Comparison of ENCODE assay signal across 27 mouse cellular contexts in genomic region chr3:75534045-75534834, GRCm38 (mm10). TPM values are rescaled to one million over a fixed set of nuclear protein-coding genes. Genes with fewer than 3 reads are reported as not detected.
DNase-seq lines count a peak whose midpoint lies in the region; ATAC-seq and TF ChIP-seq lines count a peak whose summit lies in the region.
"Had no signal": no experiment of that assay in that cellular context is flagged by ENCODE, and none has a peak within 500 bp of the region (broad histone marks: within the 10 kb centered on the region; RNA-seq: fewer than 3 reads in every experiment).

No protein-coding gene starts in this region.

- H3K4me2 ChIP-seq in liver, embryonic 14.5 days (ENCODE audit: low read depth) = peak overlapping the region; percentile 39
- H3K4me2 ChIP-seq: forebrain, embryonic 12.5 days; hindbrain, embryonic 14.5 days; lung, embryonic 15.5 days had no signal

- peak overlapping the region; percentile 31 for H3K4me3 ChIP-seq in megakaryocyte, embryonic 14.5 days (replicated peaks)
- no peak overlapping the region for H3K4me3 ChIP-seq in liver, embryonic 14.5 days (ENCODE audit: insufficient read depth in 1 of 2, low read depth in 2 of 2, low read length in 2 of 2)
- H3K4me3 ChIP-seq: forebrain, embryonic 12.5 days; gastrocnemius, adult 2 months; left cerebral cortex, adult 2 months; lung, embryonic 15.5 days had no signal

- WGBS in liver, embryonic 14.5 days (ENCODE audit: insufficient replicate concordance) = 29% methylated on average over 3 of the region's 3 CpGs

- no peaks in the 10 kb centered on the region for H3K27me3 ChIP-seq in megakaryocyte, embryonic 14.5 days (replicated peaks)
- H3K27me3 ChIP-seq in liver, embryonic 14.5 days (ENCODE audit: control insufficient read depth, insufficient read depth, low read length) = no peaks in the 10 kb centered on the region
- H3K27me3 ChIP-seq: forebrain, embryonic 12.5 days; lung, embryonic 15.5 days had no signal

- H3K4me1 ChIP-seq in megakaryocyte, embryonic 14.5 days = peaks cover 49% of the 10 kb centered on the region
- H3K4me1 ChIP-seq in liver, embryonic 14.5 days (replicated peaks; ENCODE audit: control insufficient read depth in 2 of 2, insufficient read depth in 2 of 2, low read length in 1 of 2) = peaks cover 7 to 11% of the 10 kb centered on the region in 2 experiments
- H3K4me1 ChIP-seq: forebrain, embryonic 12.5 days; lung, embryonic 15.5 days had no signal

- H3K36me3 ChIP-seq in megakaryocyte, embryonic 14.5 days (replicated peaks; ENCODE audit: low read length) = peaks cover 95% of the 10 kb centered on the region
- peaks cover 2% of the 10 kb centered on the region for H3K36me3 ChIP-seq in liver, embryonic 14.5 days (replicated peaks; ENCODE audit: control insufficient read depth, insufficient read depth, low read depth)

- H3K27ac ChIP-seq in liver, embryonic 14.5 days = no peak overlapping the region; the same call in 1 of the 2 replicates
- H3K27ac ChIP-seq: forebrain, embryonic 12.5 days; gastrocnemius, adult 2 months; hindbrain, embryonic 14.5 days; left cerebral cortex, adult 2 months; lung, embryonic 15.5 days; macrophage had no signal

- no peak for TF ChIP-seq CTCF in liver, embryonic 14.5 days (IDR thresholded peaks at IDR 0.05; ENCODE audit: low read depth)

- H3K9me3 ChIP-seq in megakaryocyte, embryonic 14.5 days = no peaks in the 10 kb centered on the region
- H3K9me3 ChIP-seq in liver, embryonic 14.5 days (ENCODE audit: control insufficient read depth, low read length) = no peaks in the 10 kb centered on the region
- H3K9me3 ChIP-seq: forebrain, embryonic 12.5 days; lung, embryonic 15.5 days had no signal

- no peak for ATAC-seq in megakaryocyte, adult 5-6 weeks (ENCODE audit: poor library complexity, severe bottlenecking)
- peak; percentile 39 for ATAC-seq in erythroblast, adult 5-6 weeks (replicated peaks; ENCODE audit: low FRiP score, poor library complexity, severe bottlenecking)
- ATAC-seq in liver, embryonic 14.5 days (ENCODE audit: insufficient read depth) = peak; percentile 90

- DNase-seq in liver, embryonic 14.5 days (ENCODE audit: low read depth in 3 of 3, low spot score in 3 of 3) = peak; percentile 23 to 38 (median 36)
- no peak for DNase-seq in kidney, adult 9 months
- no peak for DNase-seq in c-Kit-positive CD71-positive TER-119-positive erythroid progenitor cells, embryonic 14.5 days (ENCODE audit: low spot score)
- no peak for DNase-seq in spleen, adult 12 weeks (ENCODE audit: low spot score)
- DNase-seq: adrenal gland, postnatal 25 days; B cell, adult 2 months; cerebellum, postnatal 10 days; gastrocnemius, adult 2 months; heart, postnatal 4 days; kidney, adult 2 months; kidney, postnatal 10 days; midbrain, embryonic 14.5 days; right cerebral cortex, postnatal 14 days; spleen, adult 18-20 months; thymus, postnatal 14 days had no signal

- TF ChIP-seq EP300 in liver, embryonic 14.5 days (IDR thresholded peaks at IDR 0.05; ENCODE audit: low read depth) = no peak

- H3K9ac ChIP-seq in liver, embryonic 14.5 days (replicated peaks) = 0 out of 2 replicates have a peak overlapping the region, but pooled peaks have one; percentile 18
- H3K9ac ChIP-seq: forebrain, embryonic 12.5 days; hindbrain, embryonic 14.5 days; lung, embryonic 15.5 days had no signal

RNA-seq across cellular contexts. Expression of gene Pdcd10, which starts 22.4 kb away (rescaled TPM):
- polyA plus RNA-seq in megakaryocyte, embryonic 14.5 days (2012; ENCODE audit: insufficient read depth, low replicate concordance) = 11.4 TPM in 1 of 2 replicates, not detected in the other
- 81.3 and 90.3 TPM in 2 replicates for total RNA-seq in megakaryocyte, adult 5-6 weeks (2015)
- total RNA-seq in megakaryocyte, adult 5-6 weeks (2017) = 150 and 165 TPM in 2 replicates
- 33.9 and 44.2 TPM in 2 replicates for total RNA-seq in erythroblast, adult 5-6 weeks (2015; ENCODE audit: low replicate concordance)
- 59.8 and 72.5 TPM in 2 replicates for total RNA-seq in erythroblast, adult 5-6 weeks (2017; ENCODE audit: low replicate concordance)
- polyA plus RNA-seq in liver, embryonic 14.5 days (2012; rRNA removed) = 10.7 and 19.4 TPM in 2 replicates
- 69.7 and 72.5 TPM in 2 replicates for polyA plus RNA-seq in liver, embryonic 14.5 days (2014; fragmentation: Nextera tagmentation; extraction: Ambion mirVana)

RNA-seq across cellular contexts. Expression of gene Serpini1, which starts 23.1 kb away (rescaled TPM):
- polyA plus RNA-seq in megakaryocyte, embryonic 14.5 days (2012; ENCODE audit: insufficient read depth, low replicate concordance) = 0.83 TPM in 1 of 2 replicates, not detected in the other
- 0.76 and 2.4 TPM in 2 replicates for total RNA-seq in megakaryocyte, adult 5-6 weeks (2015)
- total RNA-seq in megakaryocyte, adult 5-6 weeks (2017) = 1.1 and 3.4 TPM in 2 replicates
- 1.2 and 2.3 TPM in 2 replicates for total RNA-seq in erythroblast, adult 5-6 weeks (2015; ENCODE audit: low replicate concordance)
- total RNA-seq in erythroblast, adult 5-6 weeks (2017; ENCODE audit: low replicate concordance) = 0.26 and 0.28 TPM in 2 replicates
- 0.11 and 0.15 TPM in 2 replicates for polyA plus RNA-seq in liver, embryonic 14.5 days (2012; rRNA removed)
- 0.13 and 0.50 TPM in 2 replicates for polyA plus RNA-seq in liver, embryonic 14.5 days (2014; fragmentation: Nextera tagmentation; extraction: Ambion mirVana)

RNA-seq across cellular contexts. Expression of gene Wdr49, which starts 52.3 kb away (rescaled TPM):
- polyA plus RNA-seq in megakaryocyte, embryonic 14.5 days (2012; ENCODE audit: insufficient read depth, low replicate concordance) = not detected in 2 replicates
- total RNA-seq in megakaryocyte, adult 5-6 weeks (2015) = 0.14 TPM in 1 of 2 replicates, not detected in the other
- not detected in 2 replicates for total RNA-seq in megakaryocyte, adult 5-6 weeks (2017)
- not detected in 2 replicates for total RNA-seq in erythroblast, adult 5-6 weeks (2015; ENCODE audit: low replicate concordance)
- total RNA-seq in erythroblast, adult 5-6 weeks (2017; ENCODE audit: low replicate concordance) = not detected in 2 replicates
- not detected in 2 replicates for polyA plus RNA-seq in liver, embryonic 14.5 days (2012; rRNA removed)
- not detected in 2 replicates for polyA plus RNA-seq in liver, embryonic 14.5 days (2014; fragmentation: Nextera tagmentation; extraction: Ambion mirVana)
- total RNA-seq: adrenal gland, postnatal 25 days; gastrocnemius, adult 2 months; gastrocnemius, postnatal 4 days; heart, postnatal 4 days had no signal
- polyA plus RNA-seq: embryonic facial prominence, embryonic 11.5 days; forebrain, embryonic 12.5 days; heart, embryonic 16.5 days; kidney, adult 2 months; lung, embryonic 15.5 days; macrophage; neural tube, embryonic 11.5 days had no signal

Comparison
In these comparisons a context has a peak if more than half of its experiments do, and no peak if none do; other contexts are left out.
1. DNase-seq: peak in liver, embryonic 14.5 days (3 of 3); none in kidney, adult 9 months (single experiment), c-Kit-positive CD71-positive TER-119-positive erythroid progenitor cells, embryonic 14.5 days (single experiment) and spleen, adult 12 weeks (single experiment).